Mouse (Mus musculus): ENCODE measurements at regions not wholly inside any gene's neighbourhood (a gene's known extent, or its start where the extent isn't known, plus 50 kb on each side); places are given as distances from the start of the nearest gene placed in this dataset.

DNA sequence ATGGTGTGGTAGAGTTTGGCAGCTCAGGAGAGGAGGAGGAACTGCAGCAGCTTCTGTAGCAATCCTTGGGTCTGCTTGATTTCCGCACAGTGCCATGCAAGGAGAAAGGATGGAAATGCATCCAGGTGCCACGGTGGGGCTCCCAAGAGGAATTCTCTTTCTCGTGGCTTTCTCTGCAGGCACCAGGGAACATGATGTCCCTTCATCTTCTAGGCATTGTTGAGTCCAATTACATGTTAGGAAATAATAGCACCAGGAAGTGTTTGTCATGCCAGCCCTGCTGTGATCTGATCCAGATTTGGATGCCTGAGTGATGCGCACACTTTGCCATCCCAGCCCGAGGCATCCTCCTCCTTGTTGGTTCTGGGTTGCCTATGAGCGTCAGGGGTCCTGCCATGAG lies 72.6 kb upstream of the Agap1 start:
- DNase-seq (ENCODE audit: low read depth, low spot score): no peak

DNA sequence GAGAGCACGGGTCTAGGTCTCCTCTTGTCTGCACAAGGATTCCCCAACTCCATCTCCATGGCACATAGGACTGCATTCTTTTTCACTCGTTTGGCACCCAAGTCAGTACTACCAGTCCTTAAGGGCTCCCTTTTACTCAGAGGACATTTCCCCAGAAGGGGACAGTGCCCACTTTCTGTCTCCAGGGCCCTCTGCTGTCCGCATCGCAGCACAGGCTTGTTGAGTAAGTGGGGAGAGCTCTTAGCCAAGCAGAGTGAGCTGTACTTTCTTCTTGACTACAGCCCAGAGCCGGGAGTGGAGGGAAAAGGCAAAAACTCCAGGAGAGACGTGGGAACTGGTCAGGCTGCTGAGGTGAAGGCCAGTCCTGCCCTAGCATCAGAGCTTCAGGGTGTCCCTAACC lies 69.5 kb upstream of the Agap1 start:
- DNase-seq (ENCODE audit: low read depth, low spot score): no peak

DNA sequence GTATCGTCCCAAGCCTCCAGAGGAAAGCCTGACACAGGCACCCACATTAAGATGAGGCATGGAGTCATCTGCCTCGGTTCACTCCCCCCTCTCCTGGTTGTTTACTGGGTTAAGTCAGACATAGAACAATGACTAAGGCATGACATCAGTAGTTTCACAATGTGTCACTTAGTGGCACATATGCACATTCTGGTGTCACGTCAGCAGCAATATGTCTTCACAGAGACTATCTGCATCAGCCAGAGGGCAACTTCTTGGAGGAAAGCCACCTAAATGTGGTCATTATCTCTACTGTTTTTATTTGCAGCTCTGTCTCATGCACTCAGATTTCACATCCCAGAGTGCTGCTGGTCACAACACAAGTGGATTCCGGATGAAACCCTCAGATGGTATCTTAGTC lies 61.9 kb upstream of the Agap1 start:
- DNase-seq (ENCODE audit: low read depth, low spot score): no peak

- no peak for DNase-seq (ENCODE audit: low read depth, low spot score)
Measured at GRCm38 (mm10) chr1:89394471-89394870, 60.1 kb upstream of the Agap1 start.

DNA sequence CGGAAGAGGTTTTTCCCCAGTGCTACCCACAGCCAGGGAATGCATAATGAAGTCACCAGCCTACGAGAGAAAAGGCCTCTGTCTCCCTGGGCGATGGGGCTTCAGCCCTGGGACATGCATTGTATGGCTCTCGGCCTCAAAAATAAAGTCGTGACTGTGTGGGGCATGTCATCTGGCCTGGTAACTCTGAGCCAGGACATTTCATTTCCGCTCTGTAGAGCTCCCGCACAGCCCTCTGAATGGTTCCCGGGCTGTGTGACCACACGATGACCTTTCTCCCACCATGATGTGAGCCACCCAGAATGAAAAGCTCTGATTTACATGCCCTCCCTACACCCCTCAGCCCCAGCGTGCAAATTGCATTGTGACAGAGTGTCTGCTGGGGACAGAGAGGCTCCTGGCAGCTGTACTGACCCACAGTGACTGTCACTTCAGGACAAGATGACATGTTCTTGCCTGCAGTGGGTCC lies 53.8 kb upstream of the Agap1 start:
- no peak for DNase-seq (ENCODE audit: low read depth, low spot score)

DNA sequence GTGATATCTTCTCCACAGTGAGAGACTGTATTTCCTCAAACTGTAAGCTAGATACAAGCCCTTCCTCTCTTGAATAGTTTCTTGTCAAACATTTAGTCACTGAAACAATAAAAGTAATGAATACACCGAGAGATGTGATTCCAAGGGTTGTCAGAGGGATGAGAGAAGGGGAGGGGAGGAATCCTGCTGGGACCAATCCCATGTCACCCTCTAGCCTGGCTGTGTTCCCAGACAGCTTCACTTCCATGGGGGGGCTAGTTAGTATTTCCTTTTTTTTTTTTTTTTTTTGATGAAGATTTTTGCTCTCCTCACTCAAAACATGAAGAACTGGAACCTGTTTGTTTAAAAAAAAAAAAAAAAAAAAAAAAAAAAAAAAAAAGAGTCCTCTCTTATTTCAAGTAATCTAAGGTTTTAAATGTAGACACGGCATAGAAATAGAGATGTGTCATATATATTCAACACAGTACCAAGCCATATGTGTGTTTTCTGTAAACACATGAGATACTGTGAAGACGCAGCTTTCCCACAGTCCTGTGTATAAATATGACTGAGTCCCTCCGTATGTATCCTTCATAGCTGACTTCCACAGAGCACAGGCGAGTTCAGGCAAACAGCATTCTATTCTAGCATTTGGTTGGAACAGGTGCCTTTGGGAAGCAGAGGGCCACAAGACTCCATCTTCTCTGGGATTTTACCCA lies 51.9 kb upstream of the Agap1 start:
- DNase-seq (ENCODE audit: low read depth, low spot score): no peak

DNA sequence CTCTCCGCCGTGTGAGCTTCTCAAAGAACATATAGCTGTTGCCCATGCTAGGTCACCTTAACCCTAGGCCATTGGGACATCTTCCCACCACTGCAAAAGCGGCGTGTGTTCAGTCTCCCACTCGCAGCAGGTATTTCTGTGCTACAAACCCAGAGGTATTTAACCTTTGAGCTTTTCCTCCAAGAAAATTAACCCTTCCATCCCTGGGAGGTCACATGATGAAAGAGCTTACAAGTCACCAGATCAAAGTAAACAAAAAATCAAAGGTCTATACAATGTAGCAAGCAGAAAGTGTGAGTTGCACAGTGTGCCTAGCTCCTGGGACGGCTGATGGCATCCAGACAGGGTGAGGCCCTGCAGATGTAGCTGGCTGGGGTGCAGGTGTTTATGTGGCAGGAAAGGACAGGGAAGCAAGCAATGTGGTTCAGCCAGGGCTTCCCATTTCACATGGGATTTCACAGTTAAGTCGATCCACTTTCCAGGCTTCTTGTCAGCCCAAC lies 51.0 kb upstream of the Agap1 start:
- no peak for DNase-seq (ENCODE audit: low read depth, low spot score)

Measured in telencephalon, adult 2 months (tissue).